Mouse (Mus musculus): ENCODE measurements around the gene Ndufb4. TPM values are rescaled to one million over a fixed set of nuclear protein-coding genes. Genes with fewer than 3 reads are reported as not detected.
"Not testable (repeated sequence)": the region's sequence is repeated elsewhere in the genome, so short reads cannot be mapped to it uniquely, and the experiment has no call there.

Ndufb4 gene
- 10 to 100 TPM; 67.8 to 69.2 TPM for total RNA-seq (2021)

DNA sequence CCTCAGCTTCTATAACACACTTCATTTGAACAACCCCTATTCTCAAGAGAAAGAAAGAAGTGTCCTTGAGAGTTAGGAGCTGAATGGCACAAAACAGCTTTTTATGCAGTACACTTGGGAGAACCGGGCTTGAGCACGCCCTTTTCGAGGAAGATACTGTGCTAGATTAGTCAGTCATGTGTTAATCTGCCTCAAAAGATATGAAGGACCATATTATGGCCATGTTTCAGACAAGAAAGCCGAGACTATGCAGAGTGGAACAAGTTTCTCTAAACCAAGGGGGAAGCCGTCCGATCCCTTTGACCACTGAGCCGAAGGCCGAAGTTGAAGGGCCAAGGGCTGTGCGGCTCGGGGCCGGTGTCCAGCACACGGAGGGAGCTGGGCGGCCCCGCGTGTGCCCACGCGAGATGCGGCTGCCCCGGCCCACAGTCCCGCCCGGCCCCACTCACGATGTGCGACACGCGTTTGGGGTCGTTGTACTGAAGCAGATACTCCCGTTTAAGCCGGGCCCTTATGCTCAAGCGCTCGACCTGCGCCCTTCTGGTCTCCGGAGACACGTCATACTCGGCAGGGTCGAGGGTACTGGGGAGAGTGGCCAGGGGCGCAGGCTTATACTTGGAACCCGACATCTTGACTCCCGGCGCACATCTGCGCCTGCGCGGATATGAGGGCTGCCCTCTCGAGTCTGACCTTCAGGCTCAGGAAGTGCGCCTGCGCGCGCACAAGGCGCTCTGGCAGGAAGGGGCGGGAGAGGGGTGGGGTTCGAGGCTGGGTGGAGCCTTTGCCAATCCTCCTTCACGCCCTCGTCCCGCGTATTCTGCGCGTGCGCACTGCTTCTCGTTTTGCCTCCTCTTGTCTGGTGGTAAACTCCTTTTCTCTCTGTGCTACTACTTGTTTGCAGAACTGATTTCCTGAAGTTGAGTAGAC lies at the start of gene Ndufb4:
Gene Ndufb4, minus strand, starts transcription at position 723 of the 927 bp plus-strand sequence.
- intact Hi-C loops (cut with DNase I) = loop anchor here (5.0 to 10.0 kb wide), 2 partner anchors 117 to 269 kb away; partner anchors contain the start of genes Gtf2e1, Rabl3 and Stxbp5l
- peak; percentile 93 to 98 for DNase-seq (ENCODE audit: low spot score in 2 of 2)

DNA sequence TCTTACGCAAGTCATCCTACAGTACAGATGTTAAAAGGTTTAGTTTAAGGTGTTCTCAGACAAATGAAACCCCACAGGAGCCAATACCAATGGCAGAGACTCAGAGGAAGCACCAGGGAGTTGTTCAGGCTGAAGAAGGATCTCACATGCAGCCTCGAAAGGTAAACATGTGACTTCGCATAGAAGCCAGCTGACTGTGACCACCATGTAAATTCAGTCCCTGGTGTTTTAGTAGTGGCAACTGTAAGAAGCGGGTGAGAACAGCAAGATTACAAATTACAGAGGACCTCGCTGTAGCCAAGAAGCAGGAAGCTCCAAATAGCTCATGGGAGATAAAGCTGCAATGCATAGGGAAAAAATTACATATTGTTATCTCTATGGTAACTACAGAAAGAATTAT lies 49.6 kb upstream of the Ndufb4 start:
- DNase-seq (ENCODE audit: low spot score in 2 of 2) = peak in 1 of 2 experiments; percentile 49
- intact Hi-C loops (cut with DNase I) = no loop called here

DNA sequence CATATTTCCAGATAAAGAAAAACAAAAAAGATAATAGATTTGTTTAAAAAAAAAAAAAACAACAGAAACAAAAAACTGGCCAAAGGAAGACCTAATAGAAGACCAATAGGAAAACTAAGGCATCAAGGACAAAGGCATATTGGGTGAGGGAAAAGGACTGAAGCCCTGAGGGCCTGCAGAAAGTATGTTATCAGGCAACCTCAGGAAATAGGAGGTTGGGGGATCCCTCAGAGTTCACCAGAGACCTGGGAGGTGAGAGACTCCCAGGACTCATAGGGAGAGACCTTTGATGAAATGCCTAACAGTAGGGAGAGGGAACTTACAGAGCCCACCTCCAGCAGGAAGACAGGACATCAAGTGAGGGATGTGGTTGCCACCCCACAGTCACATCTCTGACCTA lies 45.8 kb upstream of the Ndufb4 start:
- DNase-seq (ENCODE audit: low spot score in 2 of 2); intact Hi-C loops (cut with DNase I): not testable (repeated sequence)

DNA sequence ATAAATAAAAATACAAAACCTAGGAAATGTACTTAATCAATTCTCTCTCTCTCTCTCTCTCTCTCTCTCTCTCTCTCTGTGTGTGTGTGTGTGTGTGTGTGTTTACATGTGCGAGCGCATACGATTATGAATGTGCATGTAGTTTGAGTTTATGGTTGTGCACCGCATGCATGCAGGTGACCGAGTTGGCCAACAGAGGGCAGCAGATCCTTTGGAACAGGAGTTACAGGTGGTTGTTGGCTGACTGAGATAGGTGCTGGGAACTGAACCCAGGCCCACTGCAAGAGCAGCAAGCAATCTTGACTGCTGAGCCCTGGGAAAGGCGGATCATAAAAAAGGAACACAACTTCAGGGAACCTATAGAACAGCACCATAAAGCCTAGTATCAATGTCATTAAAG lies 44.5 kb upstream of the Ndufb4 start:
- DNase-seq (ENCODE audit: low spot score in 2 of 2) = no peak
- intact Hi-C loops (cut with DNase I) = no loop called here

DNA sequence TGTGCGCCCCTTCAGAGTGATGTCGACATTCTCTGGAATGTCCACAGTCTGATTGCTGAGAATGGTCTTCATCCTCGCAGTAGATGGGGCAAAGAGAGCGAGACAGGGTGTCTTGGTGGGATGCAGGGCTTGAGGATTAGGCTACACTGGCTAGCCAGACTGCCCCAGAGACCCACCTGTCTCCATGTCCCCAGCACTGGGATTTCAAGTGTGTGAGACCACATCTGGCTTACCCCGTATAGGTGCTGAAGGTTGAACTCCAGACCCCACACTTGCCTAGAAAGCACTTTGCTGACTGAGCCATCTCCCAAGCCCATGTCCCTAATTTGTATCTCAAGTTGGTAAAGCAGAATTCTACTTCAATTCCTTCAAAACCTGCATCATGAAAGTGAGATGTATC lies 43.0 kb upstream of the Ndufb4 start:
- intact Hi-C loops (cut with DNase I) = no loop called here
- DNase-seq (ENCODE audit: low spot score in 2 of 2) = no peak

DNA sequence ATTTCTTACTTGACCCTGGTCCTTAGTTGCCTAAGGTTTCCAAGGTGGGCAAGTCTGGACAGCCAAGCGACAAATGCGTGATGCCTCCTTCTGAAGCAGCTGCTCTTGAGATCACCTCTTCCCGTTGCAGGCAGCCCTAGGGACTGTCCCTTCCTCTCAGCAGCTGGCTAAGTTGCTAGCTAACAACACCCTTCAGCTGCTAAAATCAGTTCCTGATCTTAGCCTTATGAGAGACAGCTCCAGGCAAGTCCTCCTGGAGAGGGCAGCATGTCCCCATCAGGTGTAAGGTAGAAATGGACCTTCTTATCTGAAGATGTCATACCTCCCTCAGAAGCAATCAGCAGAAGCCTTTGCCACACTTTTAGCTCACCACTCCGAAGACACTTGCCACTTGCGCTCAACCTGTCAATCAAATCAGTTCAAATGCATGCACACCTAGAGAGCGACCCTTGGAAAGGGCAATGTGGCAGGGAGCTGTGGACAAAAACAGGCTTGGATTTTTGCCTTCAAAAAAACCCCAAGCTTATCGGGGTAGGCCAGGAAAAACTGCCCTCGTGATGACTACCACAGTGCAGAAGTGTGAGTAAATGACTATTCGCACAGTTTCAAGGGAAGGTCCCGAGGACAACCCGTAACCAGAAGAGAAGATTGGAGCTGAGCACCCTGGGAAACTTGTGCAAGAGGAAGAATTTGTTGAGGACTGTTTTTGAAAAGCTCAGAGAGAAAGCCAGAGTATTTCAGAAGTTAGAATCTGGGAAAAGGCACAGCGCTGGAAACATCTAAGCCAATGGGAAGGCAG lies 36.9 kb upstream of the Ndufb4 start:
- intact Hi-C loops (cut with DNase I) = no loop called here
- DNase-seq (ENCODE audit: low spot score in 2 of 2) = no peak

DNA sequence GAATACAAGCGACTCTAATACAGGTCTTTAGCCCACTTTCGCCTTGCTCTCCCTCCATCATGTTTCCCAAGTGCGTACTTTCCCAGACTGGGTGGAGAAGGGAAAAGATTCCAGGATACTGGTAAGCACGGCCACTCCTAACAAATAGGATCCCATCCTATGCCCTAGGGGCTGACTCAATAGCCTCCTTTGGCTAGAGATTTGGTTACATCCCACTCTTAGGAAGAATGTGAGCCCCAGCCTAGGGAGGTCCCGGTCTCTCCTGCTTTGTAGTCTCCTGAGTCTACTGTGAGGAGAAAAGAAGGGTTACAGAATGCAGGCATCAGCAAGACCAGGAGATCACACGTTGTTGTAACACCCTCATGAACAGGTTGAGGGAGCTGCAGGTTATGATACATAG lies 36.2 kb upstream of the Ndufb4 start:
- intact Hi-C loops (cut with DNase I) = no loop called here

DNA sequence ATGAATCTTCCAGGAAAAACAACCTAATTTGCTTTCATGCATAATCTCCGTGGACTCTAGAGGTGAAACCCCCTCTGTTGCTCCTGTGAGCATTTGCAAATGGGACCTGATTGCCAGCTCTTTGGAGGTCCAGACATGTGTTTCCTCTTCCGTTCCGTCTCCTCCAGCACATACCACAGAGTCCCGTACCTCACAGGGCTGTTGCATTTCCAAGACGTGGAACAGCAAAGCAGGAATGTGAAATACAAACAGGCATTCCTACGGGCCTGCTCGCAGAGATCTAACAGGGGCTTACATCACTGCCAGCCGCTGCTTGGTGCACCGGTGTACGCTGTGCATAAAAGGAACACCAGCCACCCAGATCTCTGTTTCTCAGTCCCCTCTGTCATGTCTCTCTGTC lies 35.7 kb upstream of the Ndufb4 start:
- intact Hi-C loops (cut with DNase I) = no loop called here
- no peak for DNase-seq (ENCODE audit: low spot score in 2 of 2)

More for the DNA sequence above, 36.2 kb upstream of the Ndufb4 start:
- no peak for DNase-seq (ENCODE audit: low spot score in 2 of 2)

DNA sequence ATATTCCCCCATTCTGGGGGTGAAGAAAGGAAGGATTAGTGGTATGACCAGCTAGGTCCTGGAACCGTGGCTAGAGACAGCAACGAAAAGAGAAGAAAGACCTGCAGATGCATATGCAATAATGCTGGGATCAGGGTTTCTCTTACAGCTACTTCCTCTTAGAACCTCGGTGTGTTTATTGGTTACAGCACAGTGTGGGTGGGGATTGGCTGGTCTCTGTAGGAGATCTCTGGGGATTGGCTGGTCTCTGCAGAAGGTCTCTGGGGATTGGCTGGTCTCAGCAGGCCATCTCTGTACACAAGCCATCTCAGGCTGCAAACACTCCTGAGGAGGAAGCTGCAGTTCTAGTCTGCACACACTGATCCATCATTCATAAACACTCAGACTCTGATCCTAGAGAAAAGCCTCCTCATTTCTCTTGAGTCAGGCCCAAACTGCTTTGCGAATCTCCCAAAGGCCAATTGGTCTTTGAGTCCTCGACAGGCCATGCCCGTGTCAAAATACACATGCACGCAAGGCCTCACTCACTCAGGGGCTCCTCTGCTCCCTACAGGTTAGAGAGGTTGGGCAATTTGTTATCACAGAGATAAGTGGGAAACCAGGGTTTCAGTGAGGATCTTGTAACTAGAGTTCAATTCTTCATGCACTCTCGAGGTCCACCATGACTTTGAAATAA lies 35.1 kb upstream of the Ndufb4 start:
- DNase-seq (ENCODE audit: low spot score in 2 of 2) = peak in 1 of 2 experiments; percentile 28
- intact Hi-C loops (cut with DNase I) = no loop called here

DNA sequence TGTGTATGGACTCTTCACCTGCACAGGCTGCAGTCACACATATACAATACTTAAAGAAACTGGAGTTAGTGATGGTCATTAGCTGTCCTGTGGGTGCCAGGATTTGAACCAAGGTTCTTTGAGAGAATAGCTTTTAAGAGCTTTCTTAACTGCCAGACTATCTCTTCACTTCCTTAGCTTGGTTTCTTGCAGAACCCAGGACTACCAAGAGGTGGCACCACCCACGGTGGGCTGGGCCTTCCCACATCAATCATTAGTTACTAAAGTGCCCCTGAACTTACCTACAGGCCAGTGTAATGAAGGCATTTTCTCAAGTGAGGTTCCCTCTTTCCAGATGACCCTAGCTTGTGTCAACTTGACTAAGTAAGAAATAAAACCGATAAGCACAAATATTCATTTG lies 33.9 kb upstream of the Ndufb4 start:
- DNase-seq (ENCODE audit: low spot score in 2 of 2) = no peak
- intact Hi-C loops (cut with DNase I) = no loop called here

DNA sequence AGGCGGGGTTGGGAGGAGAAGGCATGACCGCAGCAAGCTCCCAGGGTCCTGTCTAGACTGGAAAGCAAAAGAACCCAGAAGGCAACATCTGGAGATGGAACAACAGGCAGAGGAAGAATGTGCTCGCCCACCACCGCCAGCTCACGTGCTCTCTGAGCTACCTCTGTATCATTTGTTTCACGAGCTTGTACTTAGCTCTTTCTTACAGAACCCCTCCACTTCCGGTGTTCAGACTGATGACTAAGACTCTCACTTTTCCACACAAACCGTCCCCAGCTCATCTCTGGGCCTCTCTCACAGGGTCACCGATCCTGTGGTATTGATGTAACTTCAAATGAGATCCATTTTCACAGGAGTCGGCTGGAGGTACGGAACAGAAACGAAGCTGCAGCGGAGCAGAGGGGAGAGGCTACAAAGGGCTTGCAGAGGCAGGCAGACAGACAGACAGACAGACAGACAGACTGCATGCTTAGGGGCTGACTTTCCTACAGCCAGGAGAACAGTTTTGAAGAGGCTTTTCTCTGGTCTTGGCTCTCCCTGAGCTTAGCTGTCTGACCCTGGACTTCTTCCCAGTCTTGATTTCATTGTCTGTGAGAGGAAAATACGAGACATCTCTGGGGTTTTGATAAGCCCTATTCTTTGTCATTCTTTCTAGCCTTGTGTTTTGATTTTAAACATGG lies 33.2 kb upstream of the Ndufb4 start:
- intact Hi-C loops (cut with DNase I) = no loop called here

DNA sequence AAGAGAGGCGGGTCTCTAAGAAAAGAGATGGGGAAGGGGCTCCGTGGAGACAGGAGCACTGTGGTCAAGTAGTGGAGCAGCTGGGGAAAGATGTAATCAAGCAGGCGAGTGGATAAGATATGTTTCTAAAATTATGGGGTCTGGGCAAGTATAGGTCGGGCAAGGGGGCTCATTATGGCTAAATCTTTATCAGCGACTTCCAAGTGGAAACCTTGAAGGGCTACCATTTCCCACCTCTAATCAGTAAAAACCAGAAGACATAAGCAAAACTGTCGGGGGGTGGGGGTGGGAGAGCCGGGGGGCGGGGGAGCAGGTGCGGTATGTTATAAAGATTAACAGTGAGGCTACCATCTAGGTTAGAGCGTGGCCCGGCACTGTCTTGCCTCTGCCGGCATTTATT lies 32.6 kb upstream of the Ndufb4 start:
- intact Hi-C loops (cut with DNase I) = no loop called here
- DNase-seq (ENCODE audit: low spot score in 2 of 2) = no peak

More for the DNA sequence above, 33.2 kb upstream of the Ndufb4 start:
- no peak for DNase-seq (ENCODE audit: low spot score in 2 of 2)

DNA sequence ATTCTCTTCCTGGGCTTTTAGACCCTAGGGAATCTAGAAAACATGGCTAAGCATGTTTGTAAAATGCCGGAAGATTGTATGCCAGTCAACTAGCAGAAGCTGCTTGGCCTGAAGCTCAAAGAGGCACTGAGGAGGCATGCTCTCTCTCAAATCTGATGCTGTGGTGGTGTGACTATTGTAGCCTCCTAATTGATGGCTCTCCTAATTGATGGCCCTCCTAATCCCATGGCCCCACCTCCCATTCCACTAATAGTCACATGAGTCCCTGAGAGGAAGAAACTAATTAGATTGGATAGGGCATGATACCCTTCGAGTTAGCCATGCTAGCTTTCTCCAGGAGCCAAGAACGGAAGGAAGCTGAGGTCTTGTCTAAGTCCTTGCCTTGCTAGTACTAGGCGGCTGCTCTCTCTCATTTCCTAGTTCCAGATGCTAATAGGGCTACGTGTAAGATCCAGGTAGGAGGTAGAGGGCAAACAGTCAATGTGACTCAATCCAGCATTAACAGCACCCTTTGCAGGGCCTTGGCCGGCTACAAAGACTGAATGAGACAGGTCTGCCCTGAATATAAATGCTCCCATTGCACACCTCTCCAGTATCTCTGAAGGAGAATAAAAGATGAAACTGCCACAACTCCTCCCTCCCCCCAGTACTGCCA lies 31.8 kb upstream of the Ndufb4 start:
- DNase-seq (ENCODE audit: low spot score in 2 of 2) = no peak
- intact Hi-C loops (cut with DNase I) = loop anchor here (1.0 to 2.0 kb wide), 2 partner anchors 126 to 183 kb away; partner anchors contain the start of gene Lrrc58

DNA sequence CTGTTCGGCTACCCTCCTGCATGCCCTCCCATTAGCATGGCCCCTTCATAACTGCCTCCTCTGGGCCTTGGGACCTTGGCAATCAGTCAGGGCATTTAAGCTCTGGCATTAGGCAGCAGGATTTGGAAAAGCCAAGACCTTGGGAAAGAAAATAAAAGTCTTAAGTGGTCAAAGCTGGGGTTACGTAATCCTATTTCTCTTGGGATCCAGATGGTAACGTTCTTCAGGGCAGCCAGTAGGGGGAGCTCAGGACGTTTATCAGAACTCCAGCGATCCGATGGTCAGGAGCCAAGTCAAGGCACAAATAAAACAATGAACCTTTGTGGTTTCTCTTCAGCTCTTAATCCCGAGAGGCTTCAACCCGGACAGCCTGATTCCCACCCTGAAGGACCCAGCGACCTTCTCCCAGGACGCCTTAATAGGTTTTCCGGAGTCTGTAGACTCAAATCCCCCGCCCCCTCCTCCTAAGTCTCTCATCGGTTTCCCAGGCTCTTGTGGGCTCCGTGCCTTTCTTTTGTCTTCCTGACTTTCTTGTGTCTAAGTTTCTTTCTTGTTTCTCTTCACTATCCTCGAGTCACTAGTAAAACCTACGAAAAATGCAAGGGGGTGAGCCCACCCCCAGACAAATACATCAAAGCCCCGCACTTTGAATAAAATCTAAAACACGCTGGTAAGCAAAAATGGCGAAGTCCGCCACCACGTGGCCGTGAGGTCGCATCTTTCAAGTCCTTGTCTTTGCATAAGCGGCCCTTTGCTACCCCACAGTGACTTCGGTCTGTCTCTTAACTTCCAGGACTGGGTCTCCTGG lies 30.6 kb upstream of the Ndufb4 start:
- peak; percentile 82 to 90 for DNase-seq (ENCODE audit: low spot score in 2 of 2)
- intact Hi-C loops (cut with DNase I) = loop anchor here (1.0 to 5.0 kb wide), 5 partner anchors 127 to 578 kb away; partner anchors contain the start of gene Lrrc58

DNA sequence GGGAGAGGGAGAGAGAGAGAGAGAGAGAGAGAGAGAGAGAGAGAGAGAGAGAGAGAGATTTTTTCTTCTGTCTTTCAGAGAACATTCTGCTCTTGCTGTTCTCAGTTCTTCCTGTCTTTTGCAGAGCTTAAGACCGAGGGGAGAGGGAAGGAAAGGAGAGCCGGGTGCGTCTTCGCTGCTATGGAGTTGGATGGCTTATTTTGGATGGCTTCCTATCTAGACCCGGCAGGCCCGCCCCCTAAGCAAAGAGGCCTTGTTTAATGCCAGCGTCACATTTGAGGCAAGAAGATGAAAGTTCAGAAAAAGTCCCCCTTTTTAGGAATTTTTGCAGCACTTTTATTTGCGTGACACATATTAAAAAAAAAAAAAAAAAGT lies 30.0 kb upstream of the Ndufb4 start:
- peak; percentile 44 to 53 for DNase-seq (ENCODE audit: low spot score in 2 of 2)
- intact Hi-C loops (cut with DNase I) = loop anchor here (1.0 to 5.0 kb wide), 4 partner anchors 152 to 577 kb away; partner anchors contain the start of gene Lrrc58

DNA sequence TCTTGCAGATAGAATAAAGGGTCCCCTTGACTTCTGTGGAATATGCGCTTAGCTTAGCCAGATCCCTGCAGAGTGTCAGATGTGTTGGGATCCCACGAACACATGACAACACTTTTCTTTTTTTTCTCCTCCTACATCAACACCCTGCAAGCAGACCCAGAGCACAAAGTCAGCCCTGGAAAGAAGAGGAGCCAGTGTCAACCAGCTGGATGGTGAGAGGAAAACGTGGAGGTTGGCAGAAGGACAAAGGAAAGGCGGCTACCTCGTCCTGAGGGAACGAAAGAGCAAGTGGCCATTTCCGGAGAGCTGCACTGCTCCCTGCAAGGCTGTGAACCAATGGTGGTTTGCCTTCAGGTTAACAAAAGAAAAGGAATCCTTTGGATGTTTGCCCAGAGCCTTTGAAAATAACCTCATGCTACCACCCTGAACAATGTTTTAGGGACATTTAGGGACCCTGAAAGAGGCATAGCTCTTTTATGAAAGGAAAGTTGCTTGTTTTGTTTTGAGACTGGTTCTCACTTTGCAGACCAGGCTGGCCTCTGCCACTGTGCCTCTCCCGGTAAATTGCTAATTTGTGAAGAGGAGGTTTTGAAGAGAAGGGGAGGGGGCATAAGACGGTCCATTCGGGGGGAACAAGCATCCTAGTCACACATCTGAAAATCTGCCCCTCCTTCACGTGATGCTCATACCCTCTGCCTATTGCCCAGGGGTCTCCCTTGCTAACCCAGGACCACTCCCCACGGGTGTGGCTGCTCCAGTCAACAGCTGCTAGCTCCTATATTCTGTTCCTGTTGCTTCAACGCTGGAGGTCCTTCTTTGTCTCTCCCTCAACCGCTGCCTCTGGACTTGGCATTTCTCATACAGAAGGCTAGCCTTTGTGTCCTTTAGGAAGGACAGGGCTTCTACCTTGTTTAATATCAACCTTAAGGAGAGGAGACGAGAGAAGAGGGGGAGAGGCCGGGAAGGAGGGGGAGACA lies 29.2 kb upstream of the Ndufb4 start:
- intact Hi-C loops (cut with DNase I) = loop anchor here (1.0 to 5.0 kb wide), 6 partner anchors 73 to 576 kb away; partner anchors contain the start of genes Lrrc58 and Stxbp5l
- DNase-seq (ENCODE audit: low spot score in 2 of 2) = peak; percentile 47 to 56
